Mouse (Mus musculus): Measurements from ENCODE around the gene Dcst1.

Gene Dcst1

DNA sequence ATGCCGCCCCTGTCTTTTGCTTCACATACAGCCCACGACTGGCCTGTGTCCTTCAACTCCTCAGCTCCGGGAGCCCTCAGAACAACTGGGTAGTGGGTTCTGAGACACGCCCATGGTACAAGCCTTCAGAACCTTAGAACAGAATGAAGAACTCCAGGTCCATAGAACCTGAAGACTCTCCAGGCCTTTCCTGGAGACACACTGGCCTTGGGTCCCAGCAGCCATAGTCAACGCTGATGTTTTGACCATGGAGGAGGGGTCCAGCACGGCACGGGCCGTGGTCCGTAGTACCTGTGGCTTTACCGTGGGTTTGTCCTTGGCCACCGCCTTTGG lies at the start of gene Dcst1:
Gene Dcst1 (minus strand): TSS at position 101 of the 333 bp plus-strand sequence.
- no peak for DNase-seq

DNA sequence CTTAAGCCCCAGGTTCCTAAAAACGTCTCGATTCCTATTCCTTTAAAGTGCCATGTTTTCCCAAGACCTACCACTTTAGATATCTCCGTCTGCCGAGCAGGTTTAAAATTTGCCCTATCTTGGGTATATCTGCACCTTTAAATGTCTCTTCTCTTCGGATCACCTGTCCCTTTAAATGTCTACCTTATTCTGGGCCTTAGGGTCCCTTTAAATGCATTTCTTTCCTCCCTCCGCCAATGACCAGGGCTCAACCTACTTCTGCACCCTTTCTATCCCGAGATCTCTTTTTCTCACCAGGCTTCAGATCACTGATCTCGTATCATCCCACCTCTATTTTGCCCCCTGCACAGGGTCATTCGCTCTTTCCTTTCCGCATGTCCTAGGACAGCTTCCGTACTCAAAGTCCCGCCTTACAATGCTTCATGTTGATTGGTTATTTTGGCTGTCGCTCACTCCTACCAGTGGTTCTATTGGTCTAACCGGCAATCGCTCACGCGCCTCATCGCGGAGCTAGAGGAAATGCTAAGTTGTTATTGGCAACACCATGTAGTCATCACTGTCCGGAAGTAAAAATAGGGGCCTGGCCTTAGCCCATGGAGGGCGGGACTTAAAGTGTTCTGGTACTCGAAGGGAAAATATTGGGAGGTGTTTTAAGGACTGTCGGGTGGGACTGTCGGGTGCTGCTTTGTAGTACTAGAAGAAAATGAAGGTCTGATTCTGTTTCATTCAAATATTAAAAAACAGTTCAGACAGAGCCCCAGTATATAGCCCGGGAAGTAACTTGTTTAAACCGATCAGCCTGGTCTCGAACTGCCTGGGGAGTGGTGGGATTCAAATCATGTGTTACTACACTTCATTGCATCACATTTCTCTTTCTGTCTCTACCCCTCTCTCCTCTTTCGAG lies 46.7 kb upstream of the Dcst1 start, which contains the start of gene Flad1:
Gene Flad1 (minus strand): TSS at position 381 of the 904 bp plus-strand sequence.
- DNase-seq: peak; percentile 98 to 99

GRCm38 (mm10) chr3:89410864-89411263 lies 45.8 kb upstream of the Dcst1 start:
- no peak for DNase-seq

DNA sequence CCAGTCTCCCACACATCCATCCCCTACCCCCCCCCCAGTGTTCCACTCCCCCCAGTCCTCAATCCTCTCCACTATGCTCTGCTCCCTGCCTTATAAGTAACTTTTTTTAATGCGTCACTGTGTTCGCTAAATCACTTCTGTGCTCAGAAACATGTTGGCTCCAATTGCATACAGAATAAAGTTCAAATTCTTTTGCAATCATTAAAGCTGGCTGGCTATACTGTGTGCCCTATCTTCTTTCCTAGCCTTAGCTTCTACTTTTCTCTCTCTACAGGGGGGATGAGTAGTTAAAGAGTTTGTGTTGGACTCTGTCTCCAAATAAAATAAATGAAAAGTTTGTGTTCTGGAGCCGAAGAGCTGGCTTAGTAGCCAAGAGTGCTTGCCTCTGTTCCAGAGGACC lies 44.6 kb upstream of the Dcst1 start:
- no peak for DNase-seq

GRCm38 (mm10) chr3:89408448-89408847 lies 43.4 kb upstream of the Dcst1 start:
- no peak for DNase-seq

DNA sequence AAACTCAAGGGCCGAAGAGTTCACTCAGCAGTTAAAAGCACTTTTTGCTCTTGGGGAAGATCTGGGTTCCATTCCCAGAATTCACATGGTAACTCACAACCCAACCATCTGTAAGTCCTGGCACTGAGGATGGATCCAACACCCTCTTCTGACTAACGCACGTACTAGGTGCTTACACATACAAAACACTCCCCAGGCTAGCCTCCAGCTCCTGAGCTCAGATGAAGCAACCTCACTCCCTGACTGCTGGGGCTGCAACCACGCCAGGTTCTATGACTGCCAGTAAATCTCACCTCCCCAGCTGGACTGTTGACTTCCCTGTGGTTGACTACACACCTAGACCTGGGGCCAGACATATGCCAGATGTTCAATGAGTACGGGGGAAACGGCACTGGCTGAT lies 41.8 kb upstream of the Dcst1 start:
- no peak for DNase-seq

GRCm38 (mm10) chr3:89402693-89403092 lies 37.6 kb upstream of the Dcst1 start, which contains the start of gene Lenep:
Lenep (minus strand) TSS chr3:89402793.
- DNase-seq: no peak

DNA sequence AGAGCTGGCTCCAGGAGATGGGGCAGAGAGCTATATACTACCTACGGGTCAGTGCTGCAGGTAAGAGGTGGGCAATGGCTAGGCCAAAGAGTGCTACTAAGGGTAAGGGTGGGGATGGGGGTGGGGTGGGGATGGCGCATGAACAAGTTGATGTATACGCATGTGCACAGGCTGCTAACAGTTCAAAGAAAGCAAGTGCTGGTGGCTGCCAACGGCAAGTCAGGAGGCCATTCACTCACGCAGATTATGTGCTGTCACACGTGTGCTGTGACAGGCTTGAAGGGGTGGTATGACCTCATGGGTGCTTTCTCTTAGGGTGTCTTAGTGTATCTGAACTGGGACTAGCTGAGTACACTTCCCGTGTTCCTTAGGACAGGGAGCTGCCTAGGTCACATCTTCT lies 36.3 kb upstream of the Dcst1 start:
- no peak for DNase-seq

GRCm38 (mm10) chr3:89396654-89397005 lies 31.6 kb upstream of the Dcst1 start:
- no peak for DNase-seq

DNA sequence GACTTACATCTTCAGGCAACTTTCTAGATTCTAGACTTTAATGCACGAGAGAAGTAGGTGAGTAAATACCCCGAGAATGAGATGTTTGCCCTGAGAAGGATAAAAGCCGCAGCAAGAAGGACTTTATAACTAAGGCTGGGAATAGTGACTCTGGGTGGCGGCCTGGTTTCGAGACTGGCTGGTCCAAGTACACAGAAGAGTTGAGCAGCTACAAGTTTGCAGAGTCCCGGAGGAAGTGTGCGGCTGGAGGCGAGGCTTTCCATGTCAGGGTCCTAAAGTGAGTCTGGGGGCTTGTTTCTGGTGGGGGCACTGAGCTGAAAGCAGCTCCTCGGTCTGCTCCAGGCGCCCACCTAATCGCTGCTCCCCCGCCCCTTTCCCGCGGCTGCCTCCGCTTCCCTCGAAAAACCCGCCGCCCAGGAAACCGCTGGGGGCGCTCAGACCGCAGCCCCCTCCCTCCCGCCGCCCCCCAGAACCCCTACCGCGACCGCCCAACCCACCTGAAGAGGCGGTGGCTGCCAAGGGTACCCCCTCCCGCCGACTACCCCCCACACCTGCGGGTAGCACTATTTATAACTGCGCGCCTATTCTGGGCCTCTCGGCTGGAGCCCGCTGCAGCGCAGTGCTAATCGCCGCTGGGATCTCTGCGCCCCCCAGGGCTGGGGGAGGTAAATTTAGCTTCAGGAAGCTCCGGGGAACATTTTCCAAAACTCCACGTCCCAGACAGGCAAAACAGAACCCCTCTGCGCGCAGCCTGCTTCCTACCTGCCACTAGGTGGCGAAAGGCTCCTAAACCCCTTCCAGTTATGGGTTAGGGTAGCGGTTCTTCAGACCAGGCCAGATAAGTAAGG lies 31.0 kb upstream of the Dcst1 start:
- peak; percentile 81 to 83 for DNase-seq

DNA sequence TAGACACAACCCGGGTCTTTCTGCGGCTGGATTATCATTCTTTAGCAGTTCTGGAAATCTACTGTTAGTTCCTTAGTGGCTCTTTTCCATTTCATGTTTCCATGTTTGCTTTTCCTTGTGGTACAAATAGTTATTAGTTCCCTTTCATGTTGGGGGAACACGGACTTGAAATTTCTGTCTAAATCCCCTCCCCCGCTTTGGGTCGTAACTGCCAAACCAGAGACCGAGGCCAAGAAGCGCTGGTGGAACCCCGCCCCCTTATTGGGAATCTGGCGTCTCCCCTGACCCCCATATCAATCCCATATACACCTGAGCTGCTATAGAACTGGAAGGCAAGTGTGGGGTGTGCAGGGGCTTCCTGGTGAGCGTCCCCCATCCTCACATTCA lies 30.4 kb upstream of the Dcst1 start:
- peak in 1 of 2 experiments; percentile 47 for DNase-seq

DNA sequence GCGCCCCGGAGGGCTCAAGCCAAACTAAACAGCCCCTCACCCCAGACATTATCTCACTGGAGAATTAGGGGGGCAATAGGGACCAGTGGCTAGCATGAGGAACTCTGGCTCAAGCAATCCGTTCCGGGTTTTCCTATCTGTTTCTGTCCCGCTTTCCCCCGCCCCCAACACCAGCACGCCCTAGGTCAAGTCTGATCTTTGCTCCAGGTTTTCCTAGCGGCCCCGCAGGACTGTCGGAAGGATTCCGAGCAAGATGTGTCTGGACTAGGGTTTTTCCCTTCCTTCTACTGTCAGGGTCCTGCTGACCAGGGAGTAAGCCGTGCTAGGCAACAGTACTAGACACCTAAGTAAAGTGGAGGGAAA lies 29.8 kb upstream of the Dcst1 start:
- peak; percentile 93 to 96 for DNase-seq

DNA sequence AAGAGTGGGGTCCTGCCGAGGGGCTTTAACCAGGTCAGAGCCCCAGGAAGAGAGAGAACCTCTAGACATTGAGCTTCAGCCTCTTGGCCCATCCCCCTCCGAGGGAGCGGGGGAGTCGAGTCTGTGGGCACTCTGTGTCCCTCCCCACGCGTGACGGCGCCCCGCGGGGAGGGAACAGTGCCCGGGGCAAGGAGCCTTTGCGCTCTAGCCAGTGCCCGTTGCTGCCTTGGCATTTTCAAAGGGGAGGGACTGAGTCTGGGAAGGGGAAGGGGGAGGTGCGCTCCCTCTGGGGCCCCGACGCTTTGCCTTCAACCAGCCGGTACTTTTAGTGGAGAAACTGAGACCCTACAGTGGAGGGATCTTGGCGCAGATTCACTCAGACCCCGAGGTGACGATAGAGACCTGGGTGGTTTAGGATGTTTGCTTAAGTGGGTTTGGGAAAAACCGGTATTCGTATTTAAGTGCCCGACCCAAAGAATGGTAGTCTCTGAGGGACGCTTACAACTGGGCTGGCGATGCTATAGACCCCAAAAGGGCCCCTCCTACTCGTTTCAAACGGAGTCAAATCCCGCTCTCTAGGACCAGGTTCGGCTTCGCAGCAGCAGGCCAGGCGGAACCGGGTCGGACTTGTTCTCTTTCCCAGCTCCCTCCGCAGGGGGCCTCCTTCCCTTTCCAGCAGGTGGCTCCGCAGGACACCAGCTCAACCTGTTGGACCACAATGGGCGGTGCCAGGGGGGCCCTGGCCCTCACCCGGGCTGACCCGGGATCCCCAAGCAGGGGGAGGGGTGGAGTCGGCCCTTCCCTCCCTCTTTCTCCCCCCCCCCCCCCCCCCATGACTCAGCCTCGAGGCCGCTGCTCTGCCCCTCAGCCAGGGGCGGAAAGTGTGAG lies 29.2 kb upstream of the Dcst1 start, which contains the start of gene Zbtb7b:
Gene Zbtb7b (minus strand): TSS at position 771 of the 888 bp plus-strand sequence.
- peak; percentile 90 to 97 for DNase-seq

- DNase-seq: peak; percentile 99 to 100
Observed at GRCm38 (mm10) chr3:89393605-89394004, 28.6 kb upstream of the Dcst1 start.

- DNase-seq: peak; percentile 61 to 88
Observed at GRCm38 (mm10) chr3:89392871-89393311, 27.8 kb upstream of the Dcst1 start.

DNA sequence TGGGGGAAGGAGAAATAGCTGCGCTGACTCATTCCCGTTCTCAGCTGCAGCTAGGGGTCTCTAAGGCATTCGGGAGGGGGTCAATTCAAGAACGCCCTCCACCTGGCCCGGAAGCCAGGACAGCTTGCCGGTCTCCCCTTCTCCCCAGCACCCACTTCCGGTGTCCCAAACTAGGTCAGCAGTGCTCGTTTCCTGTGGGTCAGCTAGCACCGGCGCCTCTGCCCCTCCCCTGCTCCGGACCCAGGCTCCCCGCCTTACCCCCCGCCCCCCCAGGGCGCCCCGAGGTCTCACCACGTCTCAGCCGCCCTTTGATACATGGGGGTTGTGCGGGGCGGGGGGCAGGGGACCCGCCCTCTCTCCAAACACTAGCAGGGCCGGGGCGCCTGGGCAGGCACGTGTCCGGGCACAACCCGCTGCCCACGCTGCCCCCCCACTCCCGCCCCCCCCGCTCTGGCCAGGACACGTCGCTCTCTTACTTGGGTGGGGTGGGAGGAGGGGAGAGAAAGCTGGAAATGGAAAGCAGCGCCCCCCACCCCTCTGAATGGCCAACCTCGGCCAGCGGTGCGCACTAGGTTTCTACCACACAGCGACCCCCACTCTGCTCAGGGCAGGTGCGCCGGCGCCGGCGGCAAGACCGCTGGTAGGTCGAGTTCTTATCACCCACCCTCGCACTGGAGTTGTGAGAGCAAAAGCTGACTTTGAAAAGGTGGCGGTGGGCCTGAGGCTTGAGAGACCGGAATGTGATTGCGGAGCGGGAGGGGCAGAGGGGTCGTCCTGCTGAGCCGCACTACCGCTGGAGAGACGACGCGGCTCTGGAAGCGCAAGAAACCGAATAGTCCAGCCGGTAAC lies 26.8 kb upstream of the Dcst1 start:
- peak; percentile 71 to 90 for DNase-seq

GRCm38 (mm10) chr3:89390699-89391662 lies 25.9 kb upstream of the Dcst1 start:
- DNase-seq: peak in 1 of 2 experiments; percentile 64

- DNase-seq: peak in 1 of 2 experiments; percentile 62
Observed at GRCm38 (mm10) chr3:89390111-89390515, 25.1 kb upstream of the Dcst1 start.

DNA sequence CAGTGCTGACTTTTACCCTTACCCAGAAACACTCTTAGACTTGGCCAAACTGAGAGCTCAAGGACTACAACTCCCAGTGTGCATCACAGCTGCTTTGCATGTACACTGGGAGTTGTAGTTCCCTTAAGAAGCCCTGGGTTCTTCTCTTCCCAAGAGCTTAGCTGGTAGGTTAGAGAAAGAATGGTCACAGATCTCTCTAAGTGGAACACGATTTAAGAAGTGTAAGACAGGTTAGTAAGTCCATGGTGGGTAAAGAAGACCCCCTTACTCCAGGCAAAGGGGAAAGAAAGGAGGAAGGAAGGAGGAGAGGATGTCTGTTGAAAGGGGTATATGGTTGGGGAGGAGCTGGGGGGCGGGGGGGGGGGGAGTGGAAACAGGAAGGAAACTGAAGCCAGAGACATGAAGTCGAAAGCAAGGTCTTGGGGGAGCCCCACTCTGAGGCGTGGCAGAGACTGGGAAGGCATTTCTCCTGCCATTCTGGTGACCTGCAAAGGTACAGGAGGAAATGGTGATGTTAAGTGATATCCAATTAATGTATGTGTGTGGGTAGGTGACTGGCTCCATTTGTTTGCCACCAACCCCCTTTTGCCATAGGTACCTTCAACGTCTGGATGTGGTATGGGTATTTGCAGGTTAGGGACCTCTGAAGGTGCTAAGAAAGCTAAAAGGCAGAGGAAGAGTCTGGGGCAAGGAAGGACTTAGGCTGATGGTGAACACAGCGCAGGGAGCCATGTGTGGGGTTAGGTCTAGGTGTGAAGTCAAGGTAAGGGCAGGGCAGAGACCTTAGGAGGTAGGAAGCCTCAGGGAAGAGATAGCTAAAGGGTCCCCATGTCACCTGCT lies 24.1 kb upstream of the Dcst1 start:
- DNase-seq: peak in 1 of 2 experiments; percentile 39

Data from kidney, postnatal 25 days (tissue).